Mouse (Mus musculus): ENCODE data around the gene Trib3.
"Not testable (repeated sequence)": the region's sequence is repeated elsewhere in the genome, so short reads cannot be mapped to it uniquely, and the experiment has no call there.

Trib3 gene

GRCm38 (mm10) chr2:152312996-152313395, 30.8 kb downstream of the Trib3 start:
- DNase-seq (ENCODE audit: low spot score in 2 of 2), result no peak

GRCm38 (mm10) chr2:152307186-152307585, 36.6 kb downstream of the Trib3 start:
- DNase-seq (ENCODE audit: low spot score in 2 of 2), result no peak

- DNase-seq (ENCODE audit: low spot score in 2 of 2), result no peak
Measured at GRCm38 (mm10) chr2:152305480-152305879, 38.4 kb downstream of the Trib3 start.

GRCm38 (mm10) chr2:152303781-152304180, 40.1 kb downstream of the Trib3 start:
- no peak for DNase-seq (ENCODE audit: low spot score in 2 of 2)

- DNase-seq (ENCODE audit: low spot score in 2 of 2), result no peak
Measured at GRCm38 (mm10) chr2:152302862-152303261, 41.0 kb downstream of the Trib3 start.

GRCm38 (mm10) chr2:152294541-152294940, 49.3 kb downstream of the Trib3 start:
- DNase-seq (ENCODE audit: low spot score in 2 of 2), result no peak

GRCm38 (mm10) chr2:152293727-152294475, 49.9 kb downstream of the Trib3 start, which contains the start of gene Tbc1d20:
Tbc1d20 (plus strand) TSS chr2:152293828.
- DNase-seq (ENCODE audit: low spot score in 2 of 2), result peak; percentile 83 to 87

GRCm38 (mm10) chr2:152293179-152293726, 50.6 kb downstream of the Trib3 start:
- DNase-seq (ENCODE audit: low spot score in 2 of 2), result no peak

GRCm38 (mm10) chr2:152292475-152292874, 51.4 kb downstream of the Trib3 start:
- DNase-seq (ENCODE audit: low spot score in 2 of 2), result no peak

GRCm38 (mm10) chr2:152289623-152290022, 54.2 kb downstream of the Trib3 start:
- DNase-seq (ENCODE audit: low spot score in 2 of 2), result not testable (repeated sequence)

GRCm38 (mm10) chr2:152288046-152288445, 55.8 kb downstream of the Trib3 start:
- DNase-seq (ENCODE audit: low spot score in 2 of 2), result no peak

- no peak for DNase-seq (ENCODE audit: low spot score in 2 of 2)
Measured at GRCm38 (mm10) chr2:152287560-152287959, 56.3 kb downstream of the Trib3 start.
